Mouse (Mus musculus): ENCODE data around the gene Six3. TPM values are rescaled to one million over a fixed set of nuclear protein-coding genes. Genes with fewer than 3 reads are reported as not detected.

Gene Six3
- polyA plus RNA-seq, 1 experiment from 2014 or later: not detected

DNA sequence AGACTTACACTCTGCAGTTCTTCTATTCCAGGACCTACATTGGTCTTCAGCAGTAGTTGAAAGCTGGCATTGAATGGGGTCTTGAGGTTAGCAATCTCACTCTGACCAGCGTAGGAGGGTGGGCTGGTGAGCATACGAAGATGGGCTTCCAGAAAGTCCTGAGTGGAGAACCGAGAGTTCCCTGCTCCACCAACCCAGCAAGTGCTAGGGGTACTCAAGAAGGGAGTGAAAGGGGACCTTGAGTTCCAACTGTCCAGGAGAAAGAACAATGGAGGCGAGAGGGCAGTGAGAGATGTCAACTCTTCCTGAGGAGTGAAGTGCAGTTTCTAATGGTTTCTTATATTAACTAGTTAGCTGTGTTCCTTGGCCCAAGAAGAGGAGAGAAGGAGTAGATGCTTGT, 2.2 kb downstream of the Six3 start:
- Histone ChIP-seq H3K27ac (no peak overlapping the region), H3K4me3 (no peak overlapping the region; the same call in 1 of the 2 replicates), H3K36me3 (no peaks in the 10 kb centered on the region), H3K27me3 (ENCODE audit: low read depth, poor library complexity, severe bottlenecking) (peaks cover 100% of the 10 kb centered on the region), H3K9me3 (replicated peaks) (no peaks in the 10 kb centered on the region), H3K4me1 (peaks cover 42% of the 10 kb centered on the region)
- under 1% methylated on average over 4 of the region's 4 CpGs for WGBS
- DNase-seq (ENCODE audit: low spot score): no peak

DNA sequence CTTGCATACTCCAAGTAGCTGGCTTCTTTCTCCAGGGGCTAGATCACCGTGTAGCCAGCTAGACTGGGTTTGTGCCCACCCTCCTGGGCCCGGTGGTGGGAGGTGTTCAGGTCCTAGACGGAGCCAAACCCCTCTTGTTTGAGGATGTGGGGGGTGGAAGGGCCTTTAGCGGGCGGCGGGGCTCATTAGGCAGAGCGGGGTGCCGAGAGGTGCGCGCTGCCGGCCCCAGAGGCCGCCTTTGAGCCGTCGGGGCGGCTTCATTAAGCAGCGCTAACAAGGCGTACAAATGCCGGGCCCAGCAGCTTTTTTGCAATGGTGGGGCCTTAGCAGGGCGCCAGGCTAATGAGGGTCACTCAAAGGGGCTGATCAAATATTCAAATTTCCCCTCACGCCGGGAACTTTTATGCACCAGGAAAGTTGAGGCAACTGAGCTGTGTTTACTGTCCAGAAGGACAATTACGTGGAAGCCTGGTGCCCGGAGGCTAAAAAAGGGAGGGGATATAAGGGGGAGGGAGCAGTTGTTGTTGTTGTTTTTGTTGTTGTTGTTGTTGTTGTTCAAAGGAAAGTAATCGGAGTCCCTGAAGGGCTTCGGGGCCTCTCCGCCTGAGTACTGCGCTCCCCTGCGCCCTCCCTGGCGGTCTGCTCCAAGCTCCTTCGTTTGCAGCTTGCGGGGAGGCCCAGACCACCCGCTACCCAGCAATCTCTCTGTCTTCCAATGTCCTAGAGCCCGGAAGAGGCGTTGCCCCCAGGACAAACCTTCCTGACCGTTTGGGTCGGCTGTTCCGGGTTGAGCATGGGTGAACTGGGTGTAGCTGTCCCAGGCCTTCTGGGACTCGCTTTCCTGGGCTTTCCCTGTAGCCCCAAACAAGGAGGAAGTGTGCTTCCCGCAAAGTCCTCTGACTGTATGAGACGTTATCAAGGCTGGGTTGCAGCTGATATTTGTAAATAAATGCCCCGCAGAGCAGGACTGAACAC, 3.4 kb downstream of the Six3 start:
- Histone ChIP-seq H3K4me1 (peaks cover 53% of the 10 kb centered on the region), H3K27ac (no peak overlapping the region), H3K36me3 (no peaks in the 10 kb centered on the region), H3K4me3 (peak overlapping the region; percentile 40; the same call in 1 of the 2 replicates), H3K27me3 (ENCODE audit: low read depth, poor library complexity, severe bottlenecking) (peaks cover 100% of the 10 kb centered on the region), H3K9me3 (replicated peaks) (no peaks in the 10 kb centered on the region)
- peak; percentile 64 for DNase-seq (ENCODE audit: low spot score)
- under 1% methylated on average over 41 of the region's 41 CpGs for WGBS

DNA sequence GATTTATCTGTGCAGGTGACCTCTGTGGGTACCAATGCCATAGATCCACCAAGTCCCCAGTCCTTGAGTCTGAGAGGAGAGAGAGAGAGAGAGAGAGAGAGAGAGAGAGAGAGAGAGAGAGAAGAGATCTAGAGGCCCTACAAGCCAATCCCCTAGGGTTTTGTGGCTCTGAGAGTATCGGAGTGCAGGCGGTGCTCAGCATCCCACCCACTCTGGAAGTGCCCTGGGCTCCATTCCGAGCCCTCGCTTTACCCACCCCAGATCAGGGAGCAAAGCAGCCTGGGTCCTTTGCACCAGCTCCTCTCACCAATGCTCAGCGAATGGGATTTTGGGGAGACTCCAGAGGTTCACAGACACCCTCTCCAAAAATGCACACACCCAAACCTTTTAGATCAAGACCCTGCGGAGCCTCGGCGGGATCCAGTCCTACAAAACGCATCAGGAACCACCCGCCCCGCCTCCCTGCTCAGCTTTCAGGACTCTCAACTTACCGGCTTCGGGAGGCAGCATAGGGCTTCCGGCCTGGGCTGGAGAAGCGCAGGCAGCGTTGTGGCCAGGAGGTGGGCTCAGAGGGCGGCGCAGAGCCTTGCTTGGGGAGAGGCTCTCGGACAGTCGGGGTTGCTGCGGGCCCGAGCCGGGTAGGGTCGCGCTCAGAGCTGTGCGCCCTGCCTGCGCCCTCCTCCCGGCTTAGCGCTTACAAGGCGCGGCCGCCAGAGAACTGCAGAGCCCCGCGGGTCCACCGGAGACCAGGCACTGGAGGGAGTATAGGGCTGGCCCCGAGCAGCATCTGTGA, 4.4 kb downstream of the Six3 start:
- peaks cover 100% of the 10 kb centered on the region for H3K27me3 ChIP-seq (ENCODE audit: low read depth, poor library complexity, severe bottlenecking)
- no peaks in the 10 kb centered on the region for H3K9me3 ChIP-seq (replicated peaks)
- H3K27ac ChIP-seq: no peak overlapping the region
- H3K4me3 ChIP-seq: peak overlapping the region; percentile 40
- H3K4me1 ChIP-seq: peaks cover 55% of the 10 kb centered on the region
- WGBS: under 1% methylated on average over 36 of the region's 36 CpGs
- peak; percentile 80 for DNase-seq (ENCODE audit: low spot score)
- H3K36me3 ChIP-seq: no peaks in the 10 kb centered on the region

DNA sequence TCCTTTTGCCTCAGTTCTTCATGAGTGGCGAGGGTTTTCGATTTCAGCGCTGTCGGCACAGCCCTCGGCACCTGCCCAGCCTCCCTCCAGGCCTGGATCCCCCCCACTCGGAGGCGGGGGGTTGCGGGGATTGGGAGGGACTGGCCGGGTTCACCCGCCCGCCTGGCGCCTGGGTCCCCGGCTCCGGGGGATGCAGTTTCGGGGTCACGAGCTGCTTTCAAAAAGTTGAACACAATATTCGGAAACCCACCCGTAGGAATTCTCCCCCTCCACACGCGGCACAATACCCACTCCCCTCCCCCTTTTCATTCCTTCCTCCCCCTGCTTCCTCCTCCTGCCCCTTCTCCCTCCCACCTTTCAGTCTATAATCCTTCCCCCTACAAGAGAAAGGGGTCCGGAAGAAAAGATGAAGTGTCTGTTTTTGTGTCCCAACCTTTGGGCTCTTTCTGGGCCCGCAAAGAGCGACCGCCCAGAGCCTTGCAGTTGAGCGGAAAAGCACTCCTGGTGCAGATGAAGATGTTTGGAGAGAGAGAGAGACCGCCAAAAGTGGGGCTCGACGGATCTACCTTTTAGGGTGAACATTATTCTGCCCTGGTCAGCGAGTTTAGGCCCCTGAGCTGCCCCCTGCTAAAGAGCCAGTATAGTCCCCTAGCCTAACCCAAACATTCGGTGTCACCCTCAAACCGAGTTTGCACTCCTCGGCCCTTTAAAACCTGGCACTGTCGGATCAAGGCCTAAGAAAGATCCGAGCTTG, 5.1 kb downstream of the Six3 start:
- 2% methylated on average over 34 of the region's 34 CpGs for WGBS
- Histone ChIP-seq H3K27me3 (ENCODE audit: low read depth, poor library complexity, severe bottlenecking) (peaks cover 100% of the 10 kb centered on the region), H3K9me3 (replicated peaks) (no peaks in the 10 kb centered on the region), H3K36me3 (no peaks in the 10 kb centered on the region), H3K4me1 (peaks cover 56% of the 10 kb centered on the region), H3K4me3 (peak overlapping the region; percentile 40), H3K27ac (no peak overlapping the region)
- DNase-seq (ENCODE audit: low spot score): no peak

DNA sequence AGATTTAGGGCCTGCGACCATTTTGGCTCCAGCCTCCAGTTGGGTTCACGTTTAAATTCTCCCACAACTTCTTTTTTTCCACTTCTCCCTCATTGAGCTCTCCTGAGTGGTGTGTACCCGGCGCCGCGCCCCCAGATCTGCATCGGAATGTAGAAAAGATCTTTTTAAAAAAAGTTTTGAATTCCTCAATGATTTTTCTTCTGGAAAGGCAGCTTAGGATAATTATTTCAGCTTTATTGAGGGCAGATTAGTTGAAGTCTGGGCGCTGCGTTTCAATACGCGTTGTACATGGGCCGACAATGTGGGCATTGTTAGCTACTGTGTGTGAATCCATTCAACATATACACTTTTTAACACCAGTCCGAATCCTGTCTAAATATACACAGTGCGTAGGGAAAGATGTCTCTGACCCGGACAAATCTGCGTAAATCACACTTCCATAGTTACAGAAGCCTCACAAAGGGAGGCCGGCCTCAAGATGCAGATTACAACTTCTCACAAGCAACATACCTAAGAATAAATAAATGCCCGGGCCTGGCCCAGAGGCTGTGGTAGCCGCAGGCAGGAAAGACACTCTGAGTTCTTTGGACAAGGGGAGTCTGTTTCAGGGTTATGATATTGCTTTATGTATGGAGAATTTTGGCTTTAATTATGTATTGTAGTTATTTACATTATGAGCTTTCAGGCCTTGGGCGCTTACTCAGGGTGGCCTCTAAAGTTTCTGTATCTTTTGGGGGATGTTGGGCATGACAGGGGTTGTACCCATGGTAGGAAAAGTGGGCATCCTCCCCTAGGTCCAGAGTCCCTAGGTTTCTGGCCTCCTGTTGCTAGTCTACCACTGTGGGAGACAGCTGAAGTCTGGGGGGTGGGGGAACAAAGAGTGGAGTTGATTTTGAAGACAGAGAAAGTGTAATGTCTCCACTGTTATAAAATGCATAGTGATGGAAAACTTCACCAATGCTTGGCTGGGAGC, 6.0 kb downstream of the Six3 start:
- no peak overlapping the region for H3K27ac ChIP-seq
- WGBS: 3% methylated on average over 20 of the region's 20 CpGs
- H3K4me1 ChIP-seq: peaks cover 54% of the 10 kb centered on the region
- no peaks in the 10 kb centered on the region for H3K9me3 ChIP-seq (replicated peaks)
- H3K27me3 ChIP-seq (ENCODE audit: low read depth, poor library complexity, severe bottlenecking): peaks cover 100% of the 10 kb centered on the region
- no peaks in the 10 kb centered on the region for H3K36me3 ChIP-seq
- DNase-seq (ENCODE audit: low spot score): no peak
- H3K4me3 ChIP-seq: no peak overlapping the region

DNA sequence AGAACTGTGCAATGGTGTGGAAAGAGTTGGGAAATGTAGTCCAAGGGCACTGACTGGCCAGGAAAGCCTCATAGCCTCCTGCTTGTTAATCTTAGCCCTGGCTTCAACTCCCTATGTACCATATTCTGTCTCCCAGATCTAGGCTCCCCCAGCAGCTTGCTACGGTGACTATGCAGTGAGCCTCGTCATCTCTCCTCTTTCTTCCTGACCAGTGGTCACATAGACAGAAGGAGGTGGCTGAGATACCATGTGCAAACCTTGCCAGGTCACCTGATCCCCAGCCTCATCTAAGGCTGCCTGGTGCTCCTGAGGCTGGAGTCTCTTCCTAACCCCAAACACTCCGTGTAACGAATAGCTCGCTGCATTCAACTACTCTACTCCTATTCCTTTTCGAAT, 6.7 kb downstream of the Six3 start:
- peak; percentile 53 for DNase-seq (ENCODE audit: low spot score)
- Histone ChIP-seq H3K4me3 (no peak overlapping the region), H3K4me1 (peaks cover 47% of the 10 kb centered on the region), H3K9me3 (replicated peaks) (no peaks in the 10 kb centered on the region), H3K27me3 (ENCODE audit: low read depth, poor library complexity, severe bottlenecking) (peaks cover 100% of the 10 kb centered on the region), H3K36me3 (no peaks in the 10 kb centered on the region), H3K27ac (no peak overlapping the region)
- 0% methylated on average over 6 of the region's 6 CpGs for WGBS

DNA sequence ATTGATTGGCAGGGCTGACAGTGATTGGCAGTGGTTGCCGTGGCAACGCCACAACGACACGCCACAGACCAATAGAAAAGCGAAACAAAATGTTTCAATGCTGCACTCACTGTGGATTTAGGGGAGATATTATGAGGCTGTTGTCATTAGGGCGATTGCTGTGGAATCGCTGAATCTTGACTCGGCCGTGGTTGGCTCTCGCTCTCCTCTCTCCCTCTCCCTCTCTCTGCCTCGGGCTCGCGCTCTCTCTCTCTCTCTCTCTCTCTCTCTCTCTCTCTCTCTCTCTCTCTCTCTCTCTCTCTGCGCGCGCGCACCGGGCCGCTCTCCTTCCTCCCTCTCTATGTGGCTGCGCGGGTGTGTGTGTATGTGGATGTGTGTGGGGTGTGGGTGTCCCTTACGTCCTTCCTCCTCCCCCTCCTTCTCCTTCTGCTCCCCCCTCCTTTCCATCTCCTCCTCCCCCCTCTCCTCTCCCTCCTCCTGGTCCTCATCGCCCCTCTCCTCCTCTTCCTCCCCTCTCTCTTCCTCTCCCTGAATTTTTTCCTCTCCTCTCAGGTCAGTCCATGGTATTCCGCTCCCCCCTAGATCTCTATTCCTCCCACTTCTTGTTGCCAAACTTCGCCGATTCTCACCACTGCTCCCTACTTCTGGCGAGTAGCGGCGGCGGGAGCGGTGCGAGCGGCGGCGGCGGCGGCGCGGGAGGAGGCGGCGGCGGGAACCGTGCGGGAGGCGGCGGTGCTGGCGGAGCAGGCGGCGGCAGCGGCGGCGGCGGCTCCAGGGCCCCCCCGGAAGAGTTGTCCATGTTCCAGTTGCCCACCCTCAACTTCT, 7.5 kb downstream of the Six3 start:
- Histone ChIP-seq H3K27me3 (ENCODE audit: low read depth, poor library complexity, severe bottlenecking) (peaks cover 100% of the 10 kb centered on the region), H3K36me3 (no peaks in the 10 kb centered on the region), H3K9me3 (replicated peaks) (no peaks in the 10 kb centered on the region), H3K4me3 (peak overlapping the region; percentile 42), H3K27ac (no peak overlapping the region), H3K4me1 (peaks cover 46% of the 10 kb centered on the region)
- peak; percentile 57 for DNase-seq (ENCODE audit: low spot score)
- WGBS: 3% methylated on average over 54 of the region's 54 CpGs

DNA sequence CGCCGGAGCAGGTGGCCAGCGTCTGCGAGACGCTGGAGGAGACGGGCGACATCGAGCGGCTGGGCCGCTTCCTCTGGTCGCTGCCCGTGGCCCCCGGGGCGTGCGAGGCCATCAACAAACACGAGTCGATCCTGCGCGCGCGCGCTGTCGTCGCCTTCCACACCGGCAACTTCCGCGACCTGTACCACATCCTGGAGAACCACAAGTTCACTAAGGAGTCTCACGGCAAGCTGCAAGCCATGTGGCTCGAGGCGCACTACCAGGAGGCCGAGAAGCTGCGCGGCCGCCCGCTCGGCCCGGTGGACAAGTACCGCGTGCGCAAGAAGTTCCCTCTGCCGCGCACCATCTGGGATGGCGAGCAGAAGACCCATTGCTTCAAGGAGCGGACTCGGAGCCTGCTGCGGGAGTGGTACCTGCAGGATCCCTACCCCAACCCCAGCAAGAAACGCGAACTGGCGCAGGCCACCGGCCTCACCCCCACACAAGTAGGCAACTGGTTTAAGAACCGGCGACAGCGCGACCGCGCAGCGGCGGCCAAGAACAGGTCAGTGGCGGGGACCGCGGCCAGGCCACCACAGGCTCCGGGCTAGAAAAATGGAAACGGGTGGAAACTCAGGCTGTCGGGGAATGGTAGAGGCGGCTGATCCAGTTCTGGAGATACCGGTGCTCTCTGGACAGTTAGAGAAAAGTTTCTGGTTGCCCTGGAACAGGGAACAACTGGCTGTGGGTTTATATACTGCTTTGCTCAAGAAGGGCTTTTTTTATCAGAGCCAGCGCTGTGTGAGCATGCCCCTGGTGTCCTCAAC, 8.3 kb downstream of the Six3 start:
- under 1% methylated on average over 67 of the region's 67 CpGs for WGBS
- H3K4me1 ChIP-seq: peaks cover 46% of the 10 kb centered on the region
- H3K27ac ChIP-seq: no peak overlapping the region
- H3K36me3 ChIP-seq: no peaks in the 10 kb centered on the region
- peak; percentile 81 for DNase-seq (ENCODE audit: low spot score)
- H3K27me3 ChIP-seq (ENCODE audit: low read depth, poor library complexity, severe bottlenecking): peaks cover 100% of the 10 kb centered on the region
- peak overlapping the region; percentile 42 for H3K4me3 ChIP-seq
- H3K9me3 ChIP-seq (replicated peaks): no peaks in the 10 kb centered on the region

DNA sequence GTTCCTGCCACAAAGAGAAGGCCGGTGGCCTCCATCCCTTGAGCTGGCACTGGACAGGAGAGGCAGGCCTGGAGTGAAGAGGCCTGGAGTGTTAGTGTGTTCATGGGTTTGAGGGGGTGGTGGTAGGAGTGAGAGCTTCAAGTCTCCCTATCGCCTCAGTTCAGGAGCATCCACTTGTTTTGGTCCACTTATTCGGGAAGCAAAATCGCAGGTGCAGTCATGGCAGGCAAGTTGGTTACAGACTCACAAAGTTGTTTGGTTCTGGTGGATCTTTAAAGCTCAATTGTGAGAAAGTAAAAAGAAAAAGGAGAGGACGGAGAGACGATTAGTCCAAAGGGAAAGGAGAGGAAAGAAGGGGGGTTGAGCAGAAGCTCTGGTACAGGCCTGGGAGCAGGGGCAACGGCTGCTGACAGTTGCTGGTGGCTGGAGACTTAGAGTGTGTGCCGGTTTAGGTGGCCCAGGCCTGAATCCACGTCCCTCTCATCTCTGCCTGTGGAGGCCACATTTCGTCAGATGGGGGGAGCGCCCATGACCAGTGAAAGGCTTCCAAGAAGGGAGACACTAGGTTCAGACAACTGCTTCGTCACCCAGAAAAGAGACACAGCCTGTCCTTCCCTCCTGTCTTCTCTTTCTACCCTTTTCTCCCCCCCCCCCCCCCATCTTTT, 9.2 kb downstream of the Six3 start:
- 2% methylated on average over 12 of the region's 12 CpGs for WGBS
- H3K4me3 ChIP-seq: no peak overlapping the region
- no peaks in the 10 kb centered on the region for H3K36me3 ChIP-seq
- H3K27me3 ChIP-seq (ENCODE audit: low read depth, poor library complexity, severe bottlenecking): peaks cover 100% of the 10 kb centered on the region
- H3K27ac ChIP-seq: no peak overlapping the region
- H3K9me3 ChIP-seq (replicated peaks): no peaks in the 10 kb centered on the region
- H3K4me1 ChIP-seq: peaks cover 36% of the 10 kb centered on the region
- DNase-seq (ENCODE audit: low spot score): peak; percentile 52

Data from limb, embryonic 10.5 days (tissue).